Mouse (Mus musculus): ENCODE data around the gene Gm10750.

GRCm38 (mm10) chr2:149004826-149005225 is 12.2 kb downstream of the Gm10750 start:
- TF ChIP-seq CTCF (IDR thresholded peaks at IDR 0.05; ENCODE audit: low read depth, low read length) (no peak), POLR2A (IDR thresholded peaks at IDR 0.05; ENCODE audit: borderline replicate concordance, low read depth, low read length) (no peak)

All from bone marrow macrophage, adult 2 months (primary cell).